Mouse (Mus musculus) MN1 (cell line): ENCODE data around the gene Rimklb.
"Not testable (repeated sequence)": the region's sequence is repeated elsewhere in the genome, so short reads cannot be mapped to it uniquely, and the experiment has no call there.

ENCODE experiments used
- DNase-seq: peaks from one replicate; pipeline ENCODE4 v3.0.0-alpha.2; 2016; ENCODE audit warnings: low spot score

Rimklb gene

GRCm38 (mm10) chr6:122498661-122499060, at the start of gene Rimklb:
TSS of gene Rimklb (minus strand) at chr6:122498761.
- no peak for DNase-seq

GRCm38 (mm10) chr6:122545948-122546347, 47.4 kb upstream of the Rimklb start:
- DNase-seq, result no peak

- DNase-seq, result no peak
Measured at GRCm38 (mm10) chr6:122545289-122545882, 46.8 kb upstream of the Rimklb start.

- no peak for DNase-seq
Measured at GRCm38 (mm10) chr6:122544672-122545071, 46.1 kb upstream of the Rimklb start.

- no peak for DNase-seq
Measured at GRCm38 (mm10) chr6:122543574-122543973, 45.0 kb upstream of the Rimklb start.

GRCm38 (mm10) chr6:122542459-122542858, 43.9 kb upstream of the Rimklb start:
- not testable (repeated sequence) for DNase-seq

- no peak for DNase-seq
Measured at GRCm38 (mm10) chr6:122539564-122539963, 41.0 kb upstream of the Rimklb start.

- no peak for DNase-seq
Measured at GRCm38 (mm10) chr6:122534032-122534431, 35.5 kb upstream of the Rimklb start.

- no peak for DNase-seq
Measured at GRCm38 (mm10) chr6:122532883-122533302, 34.3 kb upstream of the Rimklb start.

GRCm38 (mm10) chr6:122531466-122532174, 33.1 kb upstream of the Rimklb start:
- DNase-seq, result no peak

GRCm38 (mm10) chr6:122528136-122528535, 29.6 kb upstream of the Rimklb start:
- no peak for DNase-seq

- DNase-seq, result no peak
Measured at GRCm38 (mm10) chr6:122527596-122527995, 29.0 kb upstream of the Rimklb start.

GRCm38 (mm10) chr6:122523289-122523688, 24.7 kb upstream of the Rimklb start:
- DNase-seq, result no peak

GRCm38 (mm10) chr6:122522595-122522994, 24.0 kb upstream of the Rimklb start:
- DNase-seq, result peak; percentile 49

GRCm38 (mm10) chr6:122519384-122519783, 20.8 kb upstream of the Rimklb start:
- no peak for DNase-seq

GRCm38 (mm10) chr6:122517668-122518067, 19.1 kb upstream of the Rimklb start:
- no peak for DNase-seq

GRCm38 (mm10) chr6:122515762-122516161, 17.2 kb upstream of the Rimklb start:
- not testable (repeated sequence) for DNase-seq

- DNase-seq, result no peak
Measured at GRCm38 (mm10) chr6:122514312-122514711, 15.8 kb upstream of the Rimklb start.

GRCm38 (mm10) chr6:122512914-122513878, 14.6 kb upstream of the Rimklb start:
- no peak for DNase-seq

GRCm38 (mm10) chr6:122508494-122508893, 9.9 kb upstream of the Rimklb start:
- DNase-seq, result no peak

GRCm38 (mm10) chr6:122505545-122505944, 7.0 kb upstream of the Rimklb start, which contains the start of gene Mfap5:
TSS of gene Mfap5 (plus strand) at chr6:122505845.
- no peak for DNase-seq

- no peak for DNase-seq
Measured at GRCm38 (mm10) chr6:122505041-122505440, 6.5 kb upstream of the Rimklb start.
